ENCODE assay signal across 10 mouse cellular contexts in genomic region chr11:70625473-70625872, GRCm38 (mm10). TPM values are rescaled to one million over a fixed set of nuclear protein-coding genes. Genes with fewer than 3 reads are reported as not detected.
A peak's percentile ranks its signal among the peaks of the same experiment; 100 is the strongest.
DNase-seq lines count a peak whose midpoint lies in the region; ATAC-seq and TF ChIP-seq lines count a peak whose summit lies in the region.
"Had no signal": no experiment of that assay in that cellular context is flagged by ENCODE, and none has a peak within 500 bp of the region (broad histone marks: within the 10 kb centered on the region; RNA-seq: fewer than 3 reads in every experiment).

No protein-coding gene starts in this region.

- H3K4me3 ChIP-seq in G1E (ENCODE audit: low read depth, low read length), result no peak overlapping the region
- no peak overlapping the region for H3K4me3 ChIP-seq in embryonic fibroblast, embryonic 13.5 days (ENCODE audit: insufficient read depth, low read length)
- H3K4me3 ChIP-seq: liver, embryonic 15.5 days had no signal

- no peak overlapping the region for H3K27ac ChIP-seq in embryonic fibroblast, embryonic 13.5 days (ENCODE audit: insufficient read depth, low read length)
- H3K27ac ChIP-seq: liver, embryonic 15.5 days had no signal

- ATAC-seq in G1E (ENCODE audit: extremely low read depth, insufficient number of reproducible peaks, low FRiP score, poor library complexity, severe bottlenecking), result no peak
- peak; percentile 69 for ATAC-seq in monocyte, adult 5-6 weeks (replicated peaks; ENCODE audit: insufficient number of reproducible peaks, low FRiP score, low TSS enrichment, poor library complexity, severe bottlenecking)

- TF ChIP-seq POLR2A in embryonic fibroblast, embryonic 13.5 days (IDR thresholded peaks at IDR 0.05; ENCODE audit: low read depth, low read length), result no peak

- H3K36me3 ChIP-seq in G1E (replicated peaks), result no peaks in the 10 kb centered on the region
- H3K36me3 ChIP-seq: liver, embryonic 15.5 days had no signal

- peaks cover 30% of the 10 kb centered on the region for H3K4me1 ChIP-seq in G1E (ENCODE audit: insufficient read depth, low read depth, low read length)
- peaks cover 2% of the 10 kb centered on the region; the same call in 1 of the 2 replicates for H3K4me1 ChIP-seq in embryonic fibroblast, embryonic 13.5 days (ENCODE audit: control insufficient read depth, insufficient read depth, low read length)

- no peaks in the 10 kb centered on the region for H3K9me3 ChIP-seq in G1E (replicated peaks)
- H3K9me3 ChIP-seq: liver, embryonic 15.5 days had no signal

- DNase-seq in heart, postnatal 4 days, result peak; percentile 66
- no peak for DNase-seq in heart, adult 11 months
- DNase-seq in 416B (ENCODE audit: low read depth) (peak; percentile 68), G1E (ENCODE audit: low spot score) (no peak)
- no peak for DNase-seq in ovary, postnatal 14 days (ENCODE audit: low spot score)
- no peak for DNase-seq in urinary bladder, postnatal 25 days (ENCODE audit: low spot score)

- H3K27me3 ChIP-seq in G1E (ENCODE audit: insufficient read depth, low read length), result peaks cover 7% of the 10 kb centered on the region; the same call in 1 of the 2 replicates
- H3K27me3 ChIP-seq: liver, embryonic 15.5 days had no signal

- TF ChIP-seq CTCF in G1E (IDR thresholded peaks at IDR 0.05; ENCODE audit: low read depth, low read length), result peak; percentile 75
- peak; percentile 47; the same call in 1 of the 2 replicates for TF ChIP-seq CTCF in embryonic fibroblast, embryonic 13.5 days (IDR thresholded peaks at IDR 0.05; ENCODE audit: borderline replicate concordance, insufficient read depth, low read length)

RNA-seq across cellular contexts. Expression of gene Chrne, which starts 6.5 kb away (rescaled TPM):
- total RNA-seq in heart, postnatal 4 days (2021), result not detected
- total RNA-seq in G1E (2014; fragmentation: Nextera tagmentation), result not detected in 2 replicates
- not detected in 2 replicates for total RNA-seq in G1E (2017)
- polyA plus RNA-seq in G1E (2012), result not detected in 2 replicates
- not detected in 2 replicates for polyA plus RNA-seq in embryonic fibroblast, embryonic 13.5 days (2011; ENCODE audit: insufficient read length, low read depth, missing spikeins)
- total RNA-seq in monocyte, adult 5-6 weeks (2017), result 2.1 to 17.4 TPM (median 5.5 TPM) in 3 replicates
- polyA plus RNA-seq: liver, embryonic 15.5 days had no signal

RNA-seq across cellular contexts. Expression of gene 4930544D05Rik, which starts 9.8 kb away (rescaled TPM):
- not detected for total RNA-seq in heart, postnatal 4 days (2021)
- total RNA-seq in G1E (2014; fragmentation: Nextera tagmentation) (not detected in 2 replicates), G1E (2017) (not detected in 2 replicates)
- not detected in 2 replicates for polyA plus RNA-seq in G1E (2012)
- not detected in 2 replicates for polyA plus RNA-seq in embryonic fibroblast, embryonic 13.5 days (2011; ENCODE audit: insufficient read length, low read depth, missing spikeins)
- total RNA-seq in monocyte, adult 5-6 weeks (2017), result not detected in 3 replicates
- polyA plus RNA-seq: embryonic facial prominence, embryonic 14.5 days; liver, embryonic 15.5 days had no signal

RNA-seq across cellular contexts. Expression of gene Gp1ba, which starts 13.4 kb away (rescaled TPM):
- total RNA-seq in heart, postnatal 4 days (2021), result under 1 TPM; 0.16 to 0.26 TPM
- 1.1 and 3.1 TPM in 2 replicates for total RNA-seq in G1E (2014; fragmentation: Nextera tagmentation)
- 2.8 and 3.4 TPM in 2 replicates for total RNA-seq in G1E (2017)
- polyA plus RNA-seq in G1E (2012), result 9.0 TPM in 2 replicates
- not detected in 2 replicates for polyA plus RNA-seq in embryonic fibroblast, embryonic 13.5 days (2011; ENCODE audit: insufficient read length, low read depth, missing spikeins)
- total RNA-seq in monocyte, adult 5-6 weeks (2017), result 0.57 to 3.3 TPM in 2 of 3 replicates, not detected in the other

RNA-seq across cellular contexts. Expression of gene Rnf167, which starts 21.6 kb away (rescaled TPM):
- total RNA-seq in heart, postnatal 4 days (2021), result 10 to 100 TPM; 42.1 to 42.8 TPM
- 63.7 and 115 TPM in 2 replicates for total RNA-seq in G1E (2014; fragmentation: Nextera tagmentation)
- 62.3 and 64.1 TPM in 2 replicates for total RNA-seq in G1E (2017)
- polyA plus RNA-seq in G1E (2012), result 62.6 and 81.3 TPM in 2 replicates
- 14.9 and 19.5 TPM in 2 replicates for polyA plus RNA-seq in embryonic fibroblast, embryonic 13.5 days (2011; ENCODE audit: insufficient read length, low read depth, missing spikeins)
- 89.4 to 129 TPM (median 90.9 TPM) in 3 replicates for total RNA-seq in monocyte, adult 5-6 weeks (2017)

RNA-seq across cellular contexts. Expression of gene Slc25a11, which starts 21.8 kb away (rescaled TPM):
- 100 to 1,000 TPM; 311 to 313 TPM for total RNA-seq in heart, postnatal 4 days (2021)
- total RNA-seq in G1E (2014; fragmentation: Nextera tagmentation) (42.8 and 72.7 TPM in 2 replicates), G1E (2017) (125 and 144 TPM in 2 replicates)
- polyA plus RNA-seq in G1E (2012), result 50.6 and 59.2 TPM in 2 replicates
- 75.9 and 81.1 TPM in 2 replicates for polyA plus RNA-seq in embryonic fibroblast, embryonic 13.5 days (2011; ENCODE audit: insufficient read length, low read depth, missing spikeins)
- 41.1 to 62.6 TPM (median 43.5 TPM) in 3 replicates for total RNA-seq in monocyte, adult 5-6 weeks (2017)

Comparison
In these comparisons a context has a peak if more than half of its experiments do, and no peak if none do; other contexts are left out.
1. DNase-seq: peak in heart, postnatal 4 days (single experiment) and 416B (single experiment); none in heart, adult 11 months (single experiment), G1E (single experiment), ovary, postnatal 14 days (single experiment) and urinary bladder, postnatal 25 days (single experiment).